Mouse (Mus musculus) megakaryocyte, embryonic 14.5 days (primary cell): Measurements from ENCODE around the gene Bnc2.

Source experiments
- FLI1 ChIP-seq: IDR thresholded peaks from 2 replicates; pipeline ENCODE4 v1.6.1; 2012; ENCODE audit warnings: low read length, inconsistent platforms, mixed read lengths
- GATA1 ChIP-seq: IDR thresholded peaks from 3 replicates; pipeline ENCODE4 v1.6.1; 2012; ENCODE audit warnings: mixed read lengths, low read length, inconsistent platforms, borderline replicate concordance

DNA sequence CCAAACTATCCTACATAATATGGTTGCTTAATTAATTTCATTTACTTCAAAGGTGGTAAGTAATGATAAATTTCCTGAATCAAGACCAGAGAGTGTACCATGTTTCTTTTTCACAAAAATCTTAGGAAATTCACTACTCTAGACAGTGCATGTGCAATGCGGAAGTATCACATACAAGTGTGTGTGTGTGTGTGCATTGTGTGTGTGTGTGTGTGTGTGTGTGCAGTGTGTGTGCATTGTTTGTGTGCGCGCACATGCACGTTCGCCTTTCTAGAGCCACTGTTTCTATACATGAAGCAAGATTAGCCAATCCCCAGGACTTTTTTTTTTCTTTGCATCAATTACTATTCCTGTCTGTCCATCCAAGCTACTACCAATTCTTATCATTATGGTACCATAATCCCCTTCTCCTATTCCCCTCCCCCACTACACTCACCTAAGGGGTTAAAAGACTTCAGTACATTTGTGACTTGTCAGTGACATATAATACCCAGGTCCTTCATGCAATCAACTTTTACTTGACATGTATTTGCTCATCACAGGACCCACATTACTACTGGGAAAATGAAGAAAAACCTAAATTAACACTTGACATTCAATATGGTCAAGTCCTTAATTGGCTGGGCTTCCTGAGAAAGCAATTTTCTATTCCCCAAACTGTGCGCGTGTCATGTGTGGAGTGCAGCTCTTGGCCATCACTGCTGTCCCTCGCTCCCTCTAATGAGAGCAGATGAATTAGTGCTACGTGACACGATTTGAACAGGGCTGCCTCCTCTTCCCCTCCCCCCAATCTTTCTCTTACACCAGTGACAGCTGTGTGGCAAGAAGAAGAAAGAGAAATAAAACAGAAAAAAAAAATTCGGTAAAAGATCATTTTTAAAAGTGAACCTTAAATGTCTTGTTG is 145.9 kb downstream of the Bnc2 start:
- TF ChIP-seq GATA1 (no peak), FLI1 (no peak)
